Mouse (Mus musculus): ENCODE results near the gene Il16. TPM values are rescaled to one million over a fixed set of nuclear protein-coding genes. Genes with fewer than 3 reads are reported as not detected.

Gene Il16
- total and polyA plus RNA-seq, 2 experiments from 2014 or later: 3.3 to 4.3 TPM

DNA sequence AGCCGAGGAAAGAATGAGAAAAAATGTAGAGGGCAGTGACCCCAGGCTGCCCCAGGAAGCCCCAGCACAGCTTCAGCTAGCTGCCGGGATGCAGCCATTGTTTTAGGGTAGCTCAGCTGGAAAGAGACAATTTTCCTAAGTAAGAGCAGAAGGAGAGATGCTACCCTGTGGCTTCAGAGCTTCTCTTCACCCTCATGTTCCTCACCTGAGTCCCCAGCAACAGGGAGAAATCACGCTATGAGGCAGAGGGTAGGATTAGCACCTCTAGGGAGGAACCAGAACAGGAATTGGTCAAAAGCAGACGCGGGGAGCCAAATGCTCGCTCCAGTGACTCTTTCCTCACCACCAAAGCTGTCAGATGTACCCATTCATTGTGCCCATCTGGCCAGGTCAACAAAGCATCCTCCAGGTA, 10.8 kb downstream of the Il16 start:
- H3K9me3 ChIP-seq (replicated peaks; ENCODE audit: control insufficient read depth, low read length): no peaks in the 10 kb centered on the region
- H3K9ac ChIP-seq (replicated peaks; ENCODE audit: low read depth, low read length): no peak overlapping the region
- H3K36me3 ChIP-seq (replicated peaks; ENCODE audit: control insufficient read depth, insufficient read depth, low read length): no peaks in the 10 kb centered on the region
- TF ChIP-seq CTCF (IDR thresholded peaks at IDR 0.05; ENCODE audit: low read depth): no peak
- no peak for TF ChIP-seq EP300 (IDR thresholded peaks at IDR 0.05; ENCODE audit: low read depth)
- no peaks in the 10 kb centered on the region for H3K4me1 ChIP-seq (ENCODE audit: control insufficient read depth, insufficient read depth)
- no peak overlapping the region for H3K27ac ChIP-seq (ENCODE audit: low read depth)
- DNase-seq (ENCODE audit: low spot score) (no peak), ATAC-seq (ENCODE audit: insufficient read depth, low read depth) (no peak)
- no peak overlapping the region for H3K4me3 ChIP-seq (ENCODE audit: low read depth, low read length)
- 67% methylated on average over 6 of the region's 6 CpGs for WGBS
- no peak overlapping the region for H3K4me2 ChIP-seq (ENCODE audit: low read depth, low read length)
- no peaks in the 10 kb centered on the region for H3K27me3 ChIP-seq (ENCODE audit: control insufficient read depth, insufficient read depth, low read length)

- WGBS: 76% methylated on average over 3 of the region's 3 CpGs
- Histone ChIP-seq H3K27me3 (ENCODE audit: control insufficient read depth, insufficient read depth, low read length) (no peaks in the 10 kb centered on the region), H3K4me1 (ENCODE audit: control insufficient read depth, insufficient read depth) (no peaks in the 10 kb centered on the region), H3K9ac (replicated peaks; ENCODE audit: low read depth, low read length) (no peak overlapping the region), H3K27ac (ENCODE audit: low read depth) (no peak overlapping the region), H3K36me3 (replicated peaks; ENCODE audit: control insufficient read depth, insufficient read depth, low read length) (no peaks in the 10 kb centered on the region), H3K9me3 (replicated peaks; ENCODE audit: control insufficient read depth, low read length) (no peaks in the 10 kb centered on the region), H3K4me2 (ENCODE audit: low read depth, low read length) (no peak overlapping the region), H3K4me3 (ENCODE audit: low read depth, low read length) (no peak overlapping the region)
- ATAC-seq (ENCODE audit: insufficient read depth, low read depth) (no peak), DNase-seq (ENCODE audit: low spot score) (no peak)
- TF ChIP-seq EP300 (IDR thresholded peaks at IDR 0.05; ENCODE audit: low read depth) (no peak), CTCF (IDR thresholded peaks at IDR 0.05; ENCODE audit: low read depth) (no peak)
These were observed 11.3 kb downstream of the Il16 start for GRCm38 (mm10) chr7:83734246-83734645.

DNA sequence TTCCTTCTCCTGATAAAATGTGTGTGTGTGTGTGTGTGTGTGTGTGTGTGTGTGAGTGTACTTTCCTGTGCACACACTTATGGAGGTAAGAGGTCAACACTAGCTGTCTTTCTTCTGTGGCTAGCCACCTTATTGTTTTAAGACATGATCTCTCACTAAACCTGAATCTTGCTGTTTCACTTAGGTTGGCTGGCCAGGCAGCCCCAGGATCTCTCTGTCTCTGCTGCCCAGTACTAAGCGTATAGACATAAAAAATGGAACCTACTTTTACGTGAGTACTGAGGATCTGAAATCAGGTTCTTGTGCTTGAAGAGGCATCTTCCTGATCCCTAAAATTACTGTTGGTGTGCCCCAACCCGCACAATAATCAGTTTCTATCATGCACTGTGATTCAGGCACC, 12.7 kb downstream of the Il16 start:
- Histone ChIP-seq H3K9me3 (replicated peaks; ENCODE audit: control insufficient read depth, low read length) (no peaks in the 10 kb centered on the region), H3K36me3 (replicated peaks; ENCODE audit: control insufficient read depth, insufficient read depth, low read length) (no peaks in the 10 kb centered on the region), H3K4me1 (ENCODE audit: control insufficient read depth, insufficient read depth) (no peaks in the 10 kb centered on the region), H3K27me3 (ENCODE audit: control insufficient read depth, insufficient read depth, low read length) (no peaks in the 10 kb centered on the region), H3K27ac (ENCODE audit: low read depth) (no peak overlapping the region), H3K9ac (replicated peaks; ENCODE audit: low read depth, low read length) (no peak overlapping the region), H3K4me2 (ENCODE audit: low read depth, low read length) (no peak overlapping the region), H3K4me3 (ENCODE audit: low read depth, low read length) (no peak overlapping the region)
- WGBS: 87% methylated on average over 3 of the region's 3 CpGs
- no peak for ATAC-seq (ENCODE audit: insufficient read depth, low read depth)
- DNase-seq (ENCODE audit: low spot score): no peak
- TF ChIP-seq CTCF (IDR thresholded peaks at IDR 0.05; ENCODE audit: low read depth) (no peak), EP300 (IDR thresholded peaks at IDR 0.05; ENCODE audit: low read depth) (no peak)

DNA sequence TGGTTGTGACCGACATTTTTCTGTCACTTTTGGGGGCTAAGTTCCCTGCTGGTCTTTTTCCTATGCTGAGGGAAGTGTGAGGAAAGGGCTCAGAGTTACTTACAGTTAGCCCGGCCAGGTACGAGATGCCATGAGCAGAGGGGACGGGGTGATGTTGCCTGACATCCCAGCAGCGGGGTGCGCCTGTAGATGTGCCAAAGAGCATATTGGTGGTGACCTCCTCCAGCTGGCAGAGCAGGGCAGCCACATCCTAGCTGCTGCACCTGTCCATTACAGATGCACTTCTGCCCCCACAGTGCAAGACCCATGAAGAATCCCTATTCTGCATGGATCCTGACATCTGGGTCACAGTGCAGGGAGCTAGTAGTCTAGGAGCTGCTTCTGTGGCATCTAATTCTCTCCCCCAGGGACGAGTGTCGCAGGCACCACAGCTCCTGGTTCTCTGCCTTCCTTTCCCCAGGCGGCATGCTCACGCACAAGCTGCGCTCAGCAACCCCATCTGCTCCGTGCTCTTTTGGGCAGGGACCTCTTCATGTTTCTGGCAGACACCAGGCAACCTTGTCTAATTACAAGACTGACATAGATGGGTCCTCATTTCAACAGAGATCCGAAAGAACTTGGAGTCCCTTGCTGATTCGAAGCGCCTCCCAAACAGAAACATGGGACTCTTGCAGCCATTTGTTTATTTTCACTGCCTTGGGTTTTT, 13.4 kb downstream of the Il16 start:
- Histone ChIP-seq H3K4me1 (ENCODE audit: control insufficient read depth, insufficient read depth) (no peaks in the 10 kb centered on the region), H3K9ac (replicated peaks; ENCODE audit: low read depth, low read length) (no peak overlapping the region), H3K4me3 (ENCODE audit: low read depth, low read length) (no peak overlapping the region), H3K4me2 (ENCODE audit: low read depth, low read length) (no peak overlapping the region), H3K9me3 (replicated peaks; ENCODE audit: control insufficient read depth, low read length) (no peaks in the 10 kb centered on the region), H3K36me3 (replicated peaks; ENCODE audit: control insufficient read depth, insufficient read depth, low read length) (no peaks in the 10 kb centered on the region), H3K27me3 (ENCODE audit: control insufficient read depth, insufficient read depth, low read length) (no peaks in the 10 kb centered on the region), H3K27ac (ENCODE audit: low read depth) (no peak overlapping the region)
- ATAC-seq (ENCODE audit: insufficient read depth, low read depth) (no peak), DNase-seq (ENCODE audit: low spot score) (no peak)
- WGBS: 82% methylated on average over 15 of the region's 15 CpGs
- TF ChIP-seq EP300 (IDR thresholded peaks at IDR 0.05; ENCODE audit: low read depth) (no peak), CTCF (IDR thresholded peaks at IDR 0.05; ENCODE audit: low read depth) (no peak)

- TF ChIP-seq EP300 (IDR thresholded peaks at IDR 0.05; ENCODE audit: low read depth): no peak
- Histone ChIP-seq H3K4me2 (ENCODE audit: low read depth, low read length) (no peak overlapping the region), H3K27ac (ENCODE audit: low read depth) (no peak overlapping the region), H3K9me3 (replicated peaks; ENCODE audit: control insufficient read depth, low read length) (no peaks in the 10 kb centered on the region), H3K27me3 (ENCODE audit: control insufficient read depth, insufficient read depth, low read length) (no peaks in the 10 kb centered on the region), H3K4me3 (ENCODE audit: low read depth, low read length) (no peak overlapping the region), H3K4me1 (ENCODE audit: control insufficient read depth, insufficient read depth) (no peaks in the 10 kb centered on the region), H3K9ac (replicated peaks; ENCODE audit: low read depth, low read length) (no peak overlapping the region), H3K36me3 (replicated peaks; ENCODE audit: control insufficient read depth, insufficient read depth, low read length) (no peaks in the 10 kb centered on the region)
- ATAC-seq (ENCODE audit: insufficient read depth, low read depth) (no peak), DNase-seq (ENCODE audit: low spot score) (no peak)
- 71% methylated on average over 6 of the region's 6 CpGs for WGBS
These were observed 14.2 kb downstream of the Il16 start for GRCm38 (mm10) chr7:83731297-83731696.
